Mouse (Mus musculus) heart, adult 2 months (tissue): ENCODE measurements around the gene Arid3b.

Source experiments
- CTCF ChIP-seq: fragments of 200-600 bp; IDR thresholded peaks from 2 replicates; pipeline ENCODE4 v1.8.1; 2022; ENCODE audit warnings: antibody characterized with exemption, mild to moderate bottlenecking, moderate library complexity
- POLR2A ChIP-seq: fragments of 200-500 bp; IDR thresholded peaks from 2 replicates; pipeline ENCODE4 v1.6.1; 2011; ENCODE audit warnings: mild to moderate bottlenecking, low read depth, low read length, control low read depth; ENCODE audit not compliant: insufficient read depth

- no peak; the same call in none of the 2 replicates for TF ChIP-seq CTCF
- TF ChIP-seq POLR2A = no peak
These were observed 5.1 kb downstream of the Arid3b start for GRCm38 (mm10) chr9:57831267-57832082.
